Mouse (Mus musculus): ENCODE measurements around the gene Eps8l2.
A peak's percentile ranks its signal among the peaks of the same experiment; 100 is the strongest.

Eps8l2 gene

DNA sequence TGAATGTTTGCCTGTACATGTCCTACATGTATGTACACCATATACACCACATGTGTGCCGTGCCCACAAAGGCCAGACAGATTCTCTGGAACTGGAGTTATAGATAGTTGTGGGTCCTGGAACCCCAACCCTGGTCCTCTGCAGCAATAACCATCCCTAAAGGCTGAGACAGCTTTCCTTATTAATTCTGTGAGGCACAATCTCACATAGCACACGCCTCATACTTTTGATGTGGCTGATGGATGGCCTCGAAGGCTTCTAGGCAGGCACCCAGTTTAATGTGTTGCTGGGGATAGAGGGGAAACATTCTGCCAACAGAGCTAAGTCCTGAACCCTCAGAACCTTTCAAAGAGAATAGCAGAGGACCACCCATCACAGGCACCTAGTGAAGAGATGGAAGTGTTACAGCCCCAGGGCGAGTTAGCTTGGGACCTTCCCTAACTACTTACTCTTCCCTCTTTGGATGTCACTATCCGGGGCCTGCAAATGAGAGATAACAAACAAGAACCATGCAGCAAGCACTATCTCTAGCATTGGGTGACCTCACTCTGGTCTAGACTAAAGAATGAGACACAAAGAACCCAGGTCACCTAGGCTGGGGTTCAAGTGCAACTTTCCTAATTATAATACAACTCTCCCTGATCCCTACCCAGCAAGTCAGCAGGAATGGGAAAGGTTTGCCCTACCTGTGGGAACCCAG lies 25.8 kb downstream of the Eps8l2 start:
- no peak for DNase-seq (ENCODE audit: low spot score in 2 of 2)

DNA sequence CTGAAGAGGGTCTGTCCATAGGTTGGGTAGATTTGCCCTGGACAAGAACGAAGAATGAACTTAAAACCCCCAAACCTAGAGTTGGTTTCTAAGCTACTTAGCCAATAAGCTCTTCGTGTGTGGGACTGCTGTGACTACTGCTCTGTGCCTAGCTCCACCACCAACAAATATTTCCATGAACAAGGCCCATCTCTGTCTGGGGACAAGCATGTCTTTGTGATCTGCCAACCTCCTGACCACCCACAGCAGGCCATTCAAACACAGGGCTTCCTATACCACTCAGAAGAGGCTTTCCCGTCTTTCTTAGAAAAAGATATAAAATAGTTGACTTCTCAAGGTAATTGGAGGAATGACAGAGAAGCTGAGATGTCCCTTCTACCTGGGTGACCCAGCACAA lies 26.4 kb downstream of the Eps8l2 start:
- DNase-seq (ENCODE audit: low spot score in 2 of 2) = no peak

DNA sequence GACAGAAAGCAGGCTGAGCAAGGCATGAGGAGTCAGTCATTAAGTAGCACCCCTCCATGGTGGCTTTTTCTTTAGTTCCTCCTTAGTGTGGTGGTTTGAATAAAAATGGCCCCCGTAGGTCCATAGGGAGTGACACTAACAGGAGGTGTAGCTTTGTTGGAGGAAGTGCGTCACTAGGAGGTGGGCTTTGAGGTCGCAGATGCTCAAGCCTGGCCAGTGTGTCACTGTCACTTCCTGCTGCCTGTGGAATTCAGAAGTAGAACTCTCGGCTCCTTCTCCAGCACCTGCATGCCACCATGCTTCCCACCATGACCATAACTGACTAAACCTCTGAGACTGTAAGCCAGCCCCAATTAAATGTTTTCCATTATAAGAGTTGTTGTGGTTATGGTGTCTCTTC lies 28.7 kb downstream of the Eps8l2 start:
- no peak for DNase-seq (ENCODE audit: low spot score in 2 of 2)

DNA sequence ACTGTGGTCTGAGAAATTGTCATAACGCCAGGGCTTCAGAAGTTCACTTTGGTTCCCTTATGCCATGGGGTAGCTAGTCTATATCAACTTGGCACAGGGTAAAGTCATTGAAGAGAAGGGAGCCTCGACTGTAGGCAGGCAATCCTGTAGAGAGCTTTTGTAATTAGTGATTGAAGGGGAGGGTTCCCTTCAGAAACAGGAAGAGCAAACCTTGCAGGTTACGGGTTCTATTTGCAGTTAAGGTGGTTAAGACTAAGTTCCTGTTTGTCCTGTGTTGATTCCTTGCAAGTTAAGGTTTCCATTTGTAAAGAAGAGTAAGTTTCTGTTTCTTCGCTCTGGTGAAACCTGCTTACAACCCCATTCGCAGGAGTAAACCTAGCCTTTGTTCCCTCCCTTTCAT lies 31.2 kb downstream of the Eps8l2 start:
- DNase-seq (ENCODE audit: low spot score in 2 of 2) = no peak

DNA sequence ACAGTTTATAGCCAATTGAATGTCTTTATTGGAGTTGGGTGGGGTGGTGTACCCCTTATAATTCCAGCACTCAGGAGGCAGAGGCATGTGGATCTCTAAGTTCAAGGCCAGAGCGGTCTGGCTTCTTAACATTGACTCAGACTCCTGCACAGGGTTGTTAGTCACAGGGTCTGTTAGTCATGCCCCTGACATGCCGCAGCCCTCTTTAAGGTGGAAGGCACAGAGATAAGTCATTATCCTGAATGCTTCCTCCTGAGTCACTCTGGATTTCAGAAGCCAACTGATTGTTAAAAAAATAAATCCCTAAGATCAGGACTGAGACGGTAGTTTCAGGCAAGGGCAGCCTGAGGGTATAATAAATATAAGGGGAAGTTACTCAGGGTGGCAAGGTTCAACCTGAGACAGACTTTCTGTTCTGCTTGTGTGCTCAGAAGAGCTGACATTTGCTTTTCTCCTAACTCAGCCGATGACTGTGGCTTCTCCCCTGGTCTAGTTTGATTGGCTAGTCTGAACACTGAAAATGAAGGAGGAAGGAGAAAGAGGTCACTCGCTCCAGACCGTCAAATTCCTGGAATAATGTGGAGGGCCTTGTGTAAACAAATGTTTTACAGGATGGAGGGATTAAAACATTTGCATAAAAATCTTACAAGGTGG lies 33.4 kb downstream of the Eps8l2 start:
- DNase-seq (ENCODE audit: low spot score in 2 of 2) = no peak

DNA sequence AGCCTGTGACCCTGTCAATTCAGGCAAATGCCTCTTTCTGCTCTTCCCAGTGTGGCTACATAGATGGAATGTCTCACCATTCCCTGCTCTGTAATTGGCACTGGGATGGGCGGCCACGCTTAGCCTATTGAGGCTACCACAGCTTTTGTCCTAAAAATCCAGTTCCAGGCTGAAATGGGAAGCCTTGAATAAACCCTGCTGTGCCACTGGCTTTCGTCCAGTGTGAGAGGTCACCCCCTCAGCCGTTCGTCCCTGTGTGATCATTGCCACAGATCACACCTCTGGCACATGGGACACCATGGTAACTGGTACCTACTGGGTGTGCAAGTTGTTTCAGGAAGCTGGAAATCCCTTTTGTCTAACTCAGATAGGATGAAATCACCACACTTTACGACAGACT lies 34.9 kb downstream of the Eps8l2 start:
- DNase-seq (ENCODE audit: low spot score in 2 of 2) = no peak

DNA sequence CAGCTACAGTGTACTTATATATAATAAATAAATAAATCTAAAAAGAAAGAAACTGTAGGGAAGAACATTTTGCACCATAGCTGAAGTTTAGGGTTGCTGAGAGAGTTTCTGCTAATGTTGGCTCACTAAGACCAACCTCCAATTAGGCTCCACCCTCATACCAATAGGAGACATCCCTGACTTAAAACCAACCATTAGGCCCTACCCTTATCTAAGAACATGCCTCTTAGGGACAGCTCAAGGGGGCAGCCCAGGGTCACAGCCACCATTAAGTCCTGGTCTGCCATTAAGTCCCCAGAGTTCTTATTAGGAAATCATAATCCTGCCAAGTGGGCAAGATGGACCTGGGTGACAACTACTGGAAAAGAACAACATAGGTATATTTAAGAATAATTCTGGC lies 35.7 kb downstream of the Eps8l2 start:
- DNase-seq (ENCODE audit: low spot score in 2 of 2) = no peak

DNA sequence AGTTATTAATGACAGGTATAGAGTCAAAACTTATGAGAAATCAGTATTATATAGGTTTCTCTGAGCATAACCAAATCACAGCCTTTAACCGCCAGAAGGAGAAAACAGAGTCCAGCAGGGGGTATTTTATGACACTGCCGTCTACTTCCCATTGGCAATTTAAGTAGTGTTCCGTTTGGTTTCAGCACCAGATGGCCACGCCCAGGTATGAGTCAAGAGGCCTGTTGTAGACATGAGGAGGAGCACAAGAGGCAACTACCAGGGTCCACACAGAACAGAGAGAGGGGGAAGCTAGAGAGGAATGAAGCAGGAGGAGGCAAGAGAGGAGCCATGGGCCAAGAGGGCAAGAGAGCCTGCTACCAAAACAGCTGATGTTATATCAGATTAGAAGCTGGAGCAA lies 40.9 kb downstream of the Eps8l2 start:
- no peak for DNase-seq (ENCODE audit: low spot score in 2 of 2)

DNA sequence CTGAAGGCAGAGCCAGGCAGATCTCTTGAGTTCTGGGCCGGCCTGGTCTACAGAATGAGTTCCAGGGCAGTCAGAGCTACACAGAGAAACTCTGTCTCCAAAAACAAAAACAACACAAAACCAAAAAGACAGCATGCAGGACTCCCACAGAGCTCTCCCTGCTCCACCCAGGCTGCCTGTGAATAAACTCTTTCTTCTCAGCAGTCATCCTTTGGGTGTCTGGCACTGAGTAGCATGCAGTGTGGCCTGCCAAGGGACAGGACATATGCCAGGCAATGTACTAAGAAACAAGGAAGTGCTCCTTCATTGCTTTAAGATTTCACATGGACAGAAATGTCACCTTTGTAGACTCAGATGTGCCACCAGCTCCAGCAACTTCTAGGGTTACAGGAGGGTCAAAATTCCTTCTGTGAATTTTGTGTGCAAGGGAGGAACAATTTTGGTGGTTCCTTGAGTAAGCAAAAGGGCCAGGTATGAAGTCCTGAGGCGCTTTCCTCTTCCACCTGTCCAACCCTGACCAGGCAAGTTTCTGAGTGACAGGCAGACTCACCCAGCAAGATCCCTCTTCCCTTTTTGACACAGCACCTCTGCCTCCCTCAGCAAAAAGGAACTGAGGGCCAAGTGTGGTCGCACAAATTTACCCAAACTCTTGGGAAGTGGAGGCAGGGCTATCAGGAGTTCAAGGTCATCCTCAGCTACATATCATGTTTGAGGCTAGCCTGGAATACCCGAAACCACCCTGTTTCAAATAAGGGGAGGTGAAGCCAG lies 42.6 kb downstream of the Eps8l2 start:
- no peak for DNase-seq (ENCODE audit: low spot score in 2 of 2)

DNA sequence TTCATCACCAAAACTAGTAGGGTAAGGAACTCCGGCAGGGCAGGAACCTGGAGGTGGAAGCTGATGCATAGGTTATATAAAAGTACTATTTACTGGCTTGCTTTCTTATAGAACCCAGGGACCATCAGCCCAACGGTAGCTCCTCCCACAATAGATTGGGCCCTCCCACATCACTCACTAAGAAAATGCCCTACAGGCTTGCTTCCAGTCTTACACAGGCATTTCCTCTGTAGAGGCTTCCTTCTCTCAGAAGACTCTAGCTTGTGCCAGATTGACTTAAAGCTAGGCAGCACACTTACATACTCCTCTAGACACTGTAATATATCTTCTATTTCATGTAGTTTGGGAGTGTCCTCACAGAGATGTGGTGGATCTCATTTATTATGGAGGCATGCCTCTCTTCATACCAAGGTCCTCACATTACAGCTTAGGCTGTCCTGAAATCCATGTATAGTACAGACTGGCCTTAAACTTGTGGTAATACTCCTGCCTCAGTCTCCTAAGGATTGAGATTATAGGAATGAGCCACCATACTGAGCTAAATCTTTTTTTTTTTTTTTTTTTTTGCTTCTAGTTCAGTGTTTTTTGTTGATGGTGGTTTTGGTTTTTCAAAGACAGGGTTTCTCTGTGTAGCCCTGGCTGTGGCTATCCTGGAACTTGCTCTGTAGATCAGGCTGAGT lies 49.3 kb downstream of the Eps8l2 start:
- no peak for DNase-seq (ENCODE audit: low spot score in 2 of 2)

DNA sequence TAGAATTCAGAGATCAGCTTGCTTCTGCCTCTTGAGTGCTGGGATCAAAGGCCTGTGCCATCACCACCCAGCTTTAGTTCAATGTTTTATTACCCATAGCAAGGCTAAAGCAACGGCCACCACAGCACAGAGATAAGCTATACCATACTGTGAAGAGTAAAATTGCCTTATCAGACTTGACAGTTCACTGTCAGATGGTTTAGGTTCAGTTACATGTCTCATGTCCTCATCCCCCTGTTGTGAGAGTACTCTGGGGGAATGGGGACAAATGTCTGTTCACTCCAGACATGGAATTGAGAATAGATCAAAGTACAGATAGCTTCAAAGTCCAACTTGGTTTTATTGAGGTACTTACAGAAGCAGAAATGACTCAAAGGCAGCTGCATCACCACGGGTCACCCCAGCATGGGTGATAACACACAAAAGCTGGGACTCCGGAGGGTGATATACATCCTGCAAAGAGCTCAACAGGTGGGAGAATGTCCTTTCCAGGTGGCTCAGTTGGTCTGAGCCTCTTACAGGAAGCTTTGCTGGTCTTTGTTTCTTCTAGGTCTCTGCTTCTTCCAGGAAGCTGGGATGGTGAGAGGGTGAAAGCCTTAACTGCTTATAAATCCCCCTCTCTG lies 49.9 kb downstream of the Eps8l2 start:
- DNase-seq (ENCODE audit: low spot score in 2 of 2) = no peak

DNA sequence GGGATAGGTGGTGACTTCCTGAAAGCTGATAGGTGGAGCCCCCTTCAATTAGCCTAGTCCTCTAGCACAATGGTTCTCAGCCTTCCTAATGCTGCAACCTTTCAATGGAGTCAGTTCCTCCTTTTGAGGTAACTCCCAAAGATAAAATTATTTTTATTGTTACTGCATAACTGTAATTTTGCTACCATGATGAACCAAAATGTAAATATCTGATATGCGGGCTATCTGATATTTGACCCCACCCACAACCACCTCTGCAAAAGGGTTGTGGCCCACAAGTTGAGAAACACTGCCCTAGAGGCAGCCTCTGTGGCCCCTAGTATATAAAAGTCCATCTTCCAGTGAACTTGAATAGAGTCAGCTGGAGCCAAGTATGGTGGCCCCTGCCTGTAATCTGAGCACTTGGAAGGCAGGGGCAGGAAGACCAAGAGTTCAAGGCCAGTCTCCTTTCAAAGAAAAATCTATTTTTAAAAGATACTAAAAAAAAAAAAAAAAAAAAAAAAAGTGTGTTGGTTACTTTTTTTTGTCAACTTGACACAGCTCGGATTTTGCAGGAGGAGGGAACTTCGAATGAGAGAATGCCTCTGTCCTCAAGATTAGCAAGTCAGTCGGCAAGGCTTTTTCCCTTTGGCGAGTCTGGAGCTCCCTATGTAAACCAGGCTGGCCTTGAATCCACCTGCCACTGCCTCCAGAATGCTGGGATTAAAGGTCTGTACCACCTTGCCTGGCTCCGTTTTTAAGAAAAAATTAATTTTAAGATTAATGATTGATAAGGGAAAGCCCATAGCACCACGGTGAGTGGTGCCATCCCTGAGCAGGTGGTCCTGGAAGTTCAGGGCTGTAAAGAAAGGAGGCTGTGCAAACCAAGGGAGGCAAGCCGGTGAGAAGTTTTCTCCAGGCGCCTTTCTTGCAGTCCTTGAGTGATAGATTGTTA lies 51.9 kb downstream of the Eps8l2 start:
- no peak for DNase-seq (ENCODE audit: low spot score in 2 of 2)

DNA sequence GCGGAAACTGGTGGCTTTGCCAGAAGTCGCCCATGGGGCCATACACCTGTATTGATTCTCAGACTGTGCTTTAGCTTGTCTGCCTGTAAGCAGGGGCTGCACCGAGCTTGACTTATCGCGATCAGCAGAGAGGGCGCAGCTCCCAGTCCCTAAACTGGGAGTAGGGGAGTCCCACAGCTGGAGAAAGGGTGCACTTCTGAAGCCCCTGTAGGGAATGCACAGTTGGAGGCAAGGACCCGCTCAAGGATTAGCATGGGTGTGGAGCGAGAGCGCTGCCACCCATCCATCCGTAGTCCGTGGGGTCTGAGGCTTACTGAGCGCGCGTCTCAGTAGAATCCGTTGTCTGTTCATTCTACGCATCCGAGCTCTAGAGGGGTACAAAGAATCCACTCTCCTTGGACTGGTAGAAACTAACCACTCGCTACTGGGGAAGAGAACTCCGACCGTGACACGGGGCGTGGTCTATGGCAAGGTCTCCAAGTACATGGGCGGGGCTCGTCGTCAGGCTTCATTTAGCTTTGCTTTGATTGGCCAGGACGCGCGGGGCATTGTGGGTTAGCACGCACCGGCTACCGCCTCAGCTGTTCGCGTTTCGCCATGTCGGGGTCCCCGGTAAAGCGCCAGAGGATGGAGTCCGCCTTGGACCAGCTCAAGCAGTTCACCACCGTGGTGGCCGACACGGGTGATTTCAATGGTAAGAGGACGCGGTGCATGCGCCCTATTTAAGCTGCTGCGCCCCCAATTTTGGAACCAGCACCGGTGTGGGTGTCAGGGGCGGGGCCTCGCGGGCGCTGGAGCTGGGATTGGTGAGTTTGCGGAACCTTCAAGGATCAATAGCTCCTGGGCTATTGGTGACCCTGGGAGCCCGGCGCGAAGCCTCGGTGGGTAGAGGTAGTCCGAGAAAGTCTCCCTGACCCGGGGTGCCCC lies 53.2 kb downstream of the Eps8l2 start, which contains the start of gene Taldo1:
Gene Taldo1, plus strand, starts transcription at position 575 of the 927 bp plus-strand sequence.
- DNase-seq (ENCODE audit: low spot score in 2 of 2) = peak; percentile 90 to 93

DNA sequence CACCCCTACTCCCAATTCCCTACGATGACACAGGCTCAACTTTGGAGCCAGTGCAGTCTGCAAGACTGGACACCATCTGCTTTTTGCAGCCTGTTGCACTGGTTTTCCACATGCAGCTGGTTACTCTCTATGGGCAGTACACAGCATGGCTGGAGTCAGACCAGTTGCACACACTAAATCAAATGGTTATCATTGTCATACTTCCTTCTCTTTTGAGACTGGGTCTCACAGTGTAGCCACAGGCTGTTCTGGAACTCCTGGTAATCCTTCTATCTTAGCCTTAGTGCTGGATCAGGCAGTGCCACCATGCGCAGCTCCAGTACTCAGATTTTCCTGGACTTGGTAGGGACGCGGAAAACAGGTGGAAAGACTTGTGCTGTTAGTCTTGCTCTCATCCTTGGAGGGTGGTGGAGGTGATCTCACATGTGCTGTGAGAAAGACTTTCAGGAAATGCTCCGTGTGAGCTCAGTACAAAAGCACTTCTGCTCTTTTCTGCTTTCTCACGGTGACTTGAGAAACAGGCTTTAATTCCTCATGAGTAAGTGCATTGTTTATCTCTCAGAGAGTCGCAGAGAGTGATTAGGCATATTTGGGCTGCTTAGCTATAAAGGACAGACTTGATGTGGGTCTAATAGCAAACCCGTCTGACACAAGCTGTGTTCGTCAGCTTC lies 54.0 kb downstream of the Eps8l2 start:
- no peak for DNase-seq (ENCODE audit: low spot score in 2 of 2)

DNA sequence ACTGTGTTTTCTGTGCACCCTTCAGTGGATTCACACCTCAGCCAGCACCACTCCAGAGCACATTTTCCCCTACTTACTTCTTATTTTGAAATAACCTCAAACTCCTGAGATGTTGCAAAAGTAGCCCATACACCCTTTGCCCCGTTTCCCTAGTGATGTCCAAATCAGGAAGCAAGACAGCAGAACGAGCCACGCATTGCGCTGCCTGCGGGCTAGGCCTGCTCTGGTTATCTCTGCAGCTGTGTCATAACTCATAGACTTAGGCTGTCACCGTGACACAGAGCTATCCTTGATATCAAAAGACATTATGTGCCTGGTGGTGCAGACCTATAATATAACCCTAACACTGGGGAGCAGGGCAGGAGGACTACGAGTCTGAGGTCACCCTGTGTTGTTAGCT lies 55.5 kb downstream of the Eps8l2 start:
- no peak for DNase-seq (ENCODE audit: low spot score in 2 of 2)

DNA sequence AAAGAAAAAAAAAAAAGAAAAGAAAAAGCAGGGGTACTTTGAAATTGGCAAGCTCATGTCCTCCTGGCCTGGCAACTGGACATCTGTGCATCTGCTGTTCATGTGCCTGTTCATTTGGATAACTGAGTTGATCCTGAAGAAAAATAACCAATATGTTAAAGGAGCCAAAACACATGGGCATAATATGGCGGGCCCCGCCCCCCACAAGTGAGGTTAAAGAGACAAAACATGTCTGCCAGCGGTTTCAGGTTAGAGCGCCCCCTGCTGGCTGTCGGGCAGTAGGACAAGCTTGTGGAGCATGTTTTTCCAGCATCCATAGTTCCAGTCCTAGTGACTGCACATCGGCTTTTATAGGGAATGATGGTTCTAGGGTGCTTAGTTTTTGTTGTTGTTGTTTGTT lies 56.1 kb downstream of the Eps8l2 start:
- peak in 1 of 2 experiments; percentile 56 for DNase-seq (ENCODE audit: low spot score in 2 of 2)

DNA sequence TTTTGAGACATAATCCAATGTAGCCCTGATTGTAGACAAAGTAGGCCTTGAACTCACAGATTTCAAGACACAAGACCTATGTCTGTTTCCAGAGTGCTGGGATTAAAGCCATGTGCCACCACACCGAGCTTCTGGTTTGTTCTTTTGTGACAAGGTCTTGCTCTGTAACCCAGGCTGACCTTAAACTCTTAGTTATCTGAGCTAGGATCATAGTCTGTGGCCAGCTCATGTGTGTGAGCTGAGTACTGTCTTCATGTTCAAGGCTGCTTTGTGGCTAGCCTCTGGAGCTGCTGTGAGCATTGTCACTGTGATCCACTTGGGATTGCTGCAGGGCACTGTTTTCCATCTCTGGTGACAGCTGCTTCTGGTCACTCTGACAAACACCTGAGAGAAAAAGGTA lies 56.7 kb downstream of the Eps8l2 start:
- DNase-seq (ENCODE audit: low spot score in 2 of 2) = no peak

DNA sequence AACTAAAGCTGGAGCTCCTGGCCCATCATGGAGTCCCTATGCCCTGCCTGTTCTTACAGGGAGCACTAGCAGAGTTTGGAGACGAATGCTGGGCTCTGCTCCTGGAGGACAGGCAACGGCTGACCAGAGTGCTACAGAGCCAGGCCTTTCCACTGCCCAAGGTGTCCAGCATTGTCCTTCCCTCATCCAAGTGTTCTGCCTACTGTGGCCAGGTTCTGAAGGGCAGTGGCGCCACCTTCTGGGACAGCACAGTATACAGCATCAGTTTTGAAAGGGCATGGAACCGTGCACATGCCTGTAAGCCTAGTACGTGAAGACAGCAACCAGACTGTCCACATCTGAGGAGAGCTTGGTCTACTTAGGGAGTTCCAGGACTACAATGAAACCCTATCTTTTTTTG lies 64.6 kb downstream of the Eps8l2 start:
- peak in 1 of 2 experiments; percentile 32 for DNase-seq (ENCODE audit: low spot score in 2 of 2)

DNA sequence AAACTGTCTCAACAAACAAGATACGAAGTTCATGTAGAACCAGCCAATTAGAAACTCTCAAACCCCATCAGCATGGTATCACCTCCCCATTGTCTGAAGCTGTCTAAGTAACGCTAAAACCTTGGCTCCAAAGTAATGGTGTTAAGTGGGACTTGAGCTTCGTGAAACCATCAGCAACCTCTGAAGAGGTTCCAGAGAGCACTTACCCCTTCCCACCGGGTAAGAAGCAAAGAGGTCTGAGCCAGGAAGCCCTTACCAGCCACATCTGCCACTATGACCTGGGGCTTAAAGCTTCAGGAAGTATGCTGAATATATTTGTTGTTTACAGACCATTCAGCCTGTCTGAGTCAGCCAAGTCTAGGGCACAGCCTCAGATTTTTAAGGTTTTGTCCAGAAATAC lies 66.8 kb downstream of the Eps8l2 start:
- DNase-seq (ENCODE audit: low spot score in 2 of 2) = no peak

Data from frontal cortex, postnatal 10 days (tissue).